Mouse (Mus musculus): ENCODE measurements at regions not wholly inside any gene's neighbourhood (a gene's known extent, or its start where the extent isn't known, plus 50 kb on each side); places are given as distances from the start of the nearest gene placed in this dataset.

DNA sequence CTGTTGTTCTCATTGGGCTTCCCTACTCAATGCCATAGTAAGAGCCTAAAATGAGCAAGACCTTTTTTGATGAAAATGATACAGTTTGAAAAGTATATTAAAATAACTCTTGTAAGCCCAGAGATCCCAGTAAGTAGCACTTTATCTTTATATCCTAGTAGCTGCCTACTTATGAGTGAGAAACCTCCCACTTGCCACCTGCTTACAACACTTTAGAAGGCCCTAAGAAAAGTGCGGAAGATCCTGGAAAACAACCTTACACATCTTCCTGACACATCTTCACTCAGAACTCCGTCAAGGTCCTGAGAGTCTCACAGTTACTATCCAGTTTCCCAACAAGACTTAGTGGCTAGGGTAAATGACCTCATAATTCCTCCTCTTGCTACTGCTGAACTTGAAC, 759.0 kb upstream of the Ptprd start:
- intact Hi-C loops (cut with DNase I): no loop called here
- DNase-seq: no peak

DNA sequence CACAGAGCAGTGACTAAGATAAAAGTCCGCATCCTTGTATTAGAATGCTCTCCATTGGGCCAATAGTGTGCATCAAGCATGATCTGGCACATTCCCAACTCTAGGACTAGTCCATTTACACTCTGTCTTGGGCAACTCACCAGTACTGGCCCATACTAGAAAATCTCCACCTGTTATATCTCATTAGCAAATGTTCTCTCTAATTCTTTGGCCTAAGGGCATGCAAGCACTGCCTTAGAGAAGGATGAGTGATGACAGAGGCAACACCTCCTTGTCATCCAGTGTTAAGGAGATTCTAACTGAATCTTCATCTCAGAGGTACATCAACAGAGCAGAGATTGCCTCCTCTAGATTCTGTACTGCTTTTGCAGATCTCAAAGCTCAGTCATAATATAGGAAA, 731.8 kb upstream of the Ptprd start:
- peak; percentile 0 for DNase-seq
- intact Hi-C loops (cut with DNase I): no loop called here

DNA sequence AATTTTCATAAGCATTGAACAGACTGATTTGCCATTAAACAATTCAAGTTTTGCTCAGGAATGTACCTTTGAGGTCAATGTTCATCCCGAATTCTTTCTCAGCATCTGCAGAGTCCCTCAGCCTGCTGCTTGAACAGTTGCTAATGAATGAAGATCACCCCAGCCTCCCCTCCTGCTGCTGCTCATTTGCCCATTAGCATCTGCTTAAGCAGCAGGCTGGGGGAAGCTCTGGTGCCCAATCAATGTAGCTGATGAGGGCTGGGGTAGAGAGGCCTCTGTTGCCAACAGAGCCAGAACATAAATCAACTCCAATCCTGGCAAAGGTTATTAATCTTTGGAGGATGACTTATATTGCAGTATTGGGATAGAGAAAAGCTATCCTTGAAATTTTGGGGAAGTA, 715.4 kb upstream of the Ptprd start:
- intact Hi-C loops (cut with DNase I): no loop called here
- DNase-seq: peak; percentile 6

- DNase-seq: no peak
- intact Hi-C loops (cut with DNase I): no loop called here
Measured at GRCm38 (mm10) chr4:78924086-78924485, 712.3 kb upstream of the Ptprd start.

All from left cerebral cortex, postnatal 4 days (tissue).